Mouse (Mus musculus): ENCODE results near the gene Dbnl. TPM values are rescaled to one million over a fixed set of nuclear protein-coding genes. Genes with fewer than 3 reads are reported as not detected.

Dbnl gene
- polyA plus RNA-seq, 1 experiment from 2014 or later = 141 TPM

- Histone ChIP-seq H3K4me2 (ENCODE audit: low read length) (peak within 1 kb of the TSS; percentile 69), H3K4me3 (replicated peaks; ENCODE audit: low read length) (peak within 1 kb of the TSS; percentile 78), H3K27me3 (replicated peaks; ENCODE audit: control insufficient read depth, insufficient read depth, low read length) (no peaks in the 10 kb centered on the region), H3K9me3 (ENCODE audit: control insufficient read depth, low read length) (no peaks in the 10 kb centered on the region), H3K9ac (replicated peaks; ENCODE audit: low read depth, low read length) (peak within 1 kb of the TSS; percentile 87), H3K27ac (ENCODE audit: low read length) (peak within 1 kb of the TSS; percentile 95), H3K4me1 (replicated peaks; ENCODE audit: control insufficient read depth, insufficient read depth, low read length) (peaks cover 9% of the 10 kb centered on the region), H3K36me3 (ENCODE audit: control insufficient read depth, insufficient read depth) (no peaks in the 10 kb centered on the region)
- WGBS = under 1% methylated on average over 68 of the region's 68 CpGs
- peak; percentile 98 for ATAC-seq
These were observed 26.3 kb upstream of the Dbnl start, which contains the start of gene Urgcp for GRCm38 (mm10) chr11:5761820-5762632. TSS of gene Urgcp (minus strand) at chr11:5762376.

- Histone ChIP-seq H3K9me3 (ENCODE audit: control insufficient read depth, low read length) (no peaks in the 10 kb centered on the region), H3K27me3 (replicated peaks; ENCODE audit: control insufficient read depth, insufficient read depth, low read length) (no peaks in the 10 kb centered on the region), H3K4me1 (replicated peaks; ENCODE audit: control insufficient read depth, insufficient read depth, low read length) (peaks cover 9% of the 10 kb centered on the region), H3K27ac (ENCODE audit: low read length) (peak overlapping the region; percentile 95), H3K4me3 (replicated peaks; ENCODE audit: low read length) (peak overlapping the region; percentile 78), H3K36me3 (ENCODE audit: control insufficient read depth, insufficient read depth) (no peaks in the 10 kb centered on the region), H3K4me2 (ENCODE audit: low read length) (peak overlapping the region; percentile 69), H3K9ac (replicated peaks; ENCODE audit: low read depth, low read length) (peak overlapping the region; percentile 87)
- peak; percentile 36 for ATAC-seq
- 19% methylated on average over 6 of the region's 6 CpGs for WGBS
These were observed 25.7 kb upstream of the Dbnl start for GRCm38 (mm10) chr11:5762633-5762982.

- H3K36me3 ChIP-seq (ENCODE audit: control insufficient read depth, insufficient read depth) = no peaks in the 10 kb centered on the region
- H3K4me3 ChIP-seq (replicated peaks; ENCODE audit: low read length) = no peak overlapping the region
- no peak overlapping the region for H3K9ac ChIP-seq (replicated peaks; ENCODE audit: low read depth, low read length)
- H3K27ac ChIP-seq (ENCODE audit: low read length) = no peak overlapping the region
- no peaks in the 10 kb centered on the region for H3K27me3 ChIP-seq (replicated peaks; ENCODE audit: control insufficient read depth, insufficient read depth, low read length)
- no peak overlapping the region for H3K4me2 ChIP-seq (ENCODE audit: low read length)
- no peak for ATAC-seq
- no peaks in the 10 kb centered on the region for H3K9me3 ChIP-seq (ENCODE audit: control insufficient read depth, low read length)
- H3K4me1 ChIP-seq (replicated peaks; ENCODE audit: control insufficient read depth, insufficient read depth, low read length) = peaks cover 9% of the 10 kb centered on the region
- 85% methylated on average over 6 of the region's 6 CpGs for whole genome bisulfite sequencing
These were observed 22.3 kb upstream of the Dbnl start for GRCm38 (mm10) chr11:5766019-5766418.

GRCm38 (mm10) chr11:5778481-5778880 is 9.8 kb upstream of the Dbnl start:
- Histone ChIP-seq H3K4me3 (replicated peaks; ENCODE audit: low read length) (no peak overlapping the region), H3K4me2 (ENCODE audit: low read length) (no peak overlapping the region), H3K9me3 (ENCODE audit: control insufficient read depth, low read length) (no peaks in the 10 kb centered on the region), H3K4me1 (replicated peaks; ENCODE audit: control insufficient read depth, insufficient read depth, low read length) (no peaks in the 10 kb centered on the region), H3K27ac (ENCODE audit: low read length) (no peak overlapping the region), H3K36me3 (ENCODE audit: control insufficient read depth, insufficient read depth) (no peaks in the 10 kb centered on the region), H3K27me3 (replicated peaks; ENCODE audit: control insufficient read depth, insufficient read depth, low read length) (no peaks in the 10 kb centered on the region), H3K9ac (replicated peaks; ENCODE audit: low read depth, low read length) (no peak overlapping the region)
- 71% methylated on average over 2 of the region's 2 CpGs for WGBS
- no peak for ATAC-seq

- H3K4me2 ChIP-seq (ENCODE audit: low read length) = no peak overlapping the region
- H3K4me1 ChIP-seq (replicated peaks; ENCODE audit: control insufficient read depth, insufficient read depth, low read length) = no peaks in the 10 kb centered on the region
- H3K27me3 ChIP-seq (replicated peaks; ENCODE audit: control insufficient read depth, insufficient read depth, low read length) = no peaks in the 10 kb centered on the region
- no peak overlapping the region for H3K9ac ChIP-seq (replicated peaks; ENCODE audit: low read depth, low read length)
- no peak overlapping the region for H3K27ac ChIP-seq (ENCODE audit: low read length)
- no peak overlapping the region for H3K4me3 ChIP-seq (replicated peaks; ENCODE audit: low read length)
- ATAC-seq = no peak
- H3K9me3 ChIP-seq (ENCODE audit: control insufficient read depth, low read length) = no peaks in the 10 kb centered on the region
- no peaks in the 10 kb centered on the region for H3K36me3 ChIP-seq (ENCODE audit: control insufficient read depth, insufficient read depth)
- WGBS = 92% methylated on average over 6 of the region's 6 CpGs
These were observed 8.2 kb upstream of the Dbnl start for GRCm38 (mm10) chr11:5780035-5780499.

- Histone ChIP-seq H3K4me3 (replicated peaks; ENCODE audit: low read length) (no peak overlapping the region), H3K4me1 (replicated peaks; ENCODE audit: control insufficient read depth, insufficient read depth, low read length) (peaks cover 4% of the 10 kb centered on the region), H3K4me2 (ENCODE audit: low read length) (no peak overlapping the region), H3K27me3 (replicated peaks; ENCODE audit: control insufficient read depth, insufficient read depth, low read length) (no peaks in the 10 kb centered on the region), H3K36me3 (ENCODE audit: control insufficient read depth, insufficient read depth) (no peaks in the 10 kb centered on the region), H3K9me3 (ENCODE audit: control insufficient read depth, low read length) (no peaks in the 10 kb centered on the region), H3K9ac (replicated peaks; ENCODE audit: low read depth, low read length) (no peak overlapping the region), H3K27ac (ENCODE audit: low read length) (no peak overlapping the region)
- no peak for ATAC-seq
- WGBS = 74% methylated on average over 8 of the region's 8 CpGs
These were observed 5.9 kb upstream of the Dbnl start for GRCm38 (mm10) chr11:5782199-5782944.

GRCm38 (mm10) chr11:5785732-5786131 is 2.6 kb upstream of the Dbnl start:
- Histone ChIP-seq H3K27ac (ENCODE audit: low read length) (no peak overlapping the region), H3K36me3 (ENCODE audit: control insufficient read depth, insufficient read depth) (no peaks in the 10 kb centered on the region), H3K4me2 (ENCODE audit: low read length) (no peak overlapping the region), H3K9me3 (ENCODE audit: control insufficient read depth, low read length) (no peaks in the 10 kb centered on the region), H3K27me3 (replicated peaks; ENCODE audit: control insufficient read depth, insufficient read depth, low read length) (no peaks in the 10 kb centered on the region), H3K9ac (replicated peaks; ENCODE audit: low read depth, low read length) (no peak overlapping the region), H3K4me3 (replicated peaks; ENCODE audit: low read length) (no peak overlapping the region), H3K4me1 (replicated peaks; ENCODE audit: control insufficient read depth, insufficient read depth, low read length) (peaks cover 25% of the 10 kb centered on the region)
- ATAC-seq = no peak

- Histone ChIP-seq H3K27ac (ENCODE audit: low read length) (peak overlapping the region; percentile 85), H3K36me3 (ENCODE audit: control insufficient read depth, insufficient read depth) (peaks cover 11% of the 10 kb centered on the region), H3K4me2 (ENCODE audit: low read length) (peak overlapping the region; percentile 88), H3K9ac (replicated peaks; ENCODE audit: low read depth, low read length) (peak overlapping the region; percentile 89), H3K9me3 (ENCODE audit: control insufficient read depth, low read length) (no peaks in the 10 kb centered on the region), H3K27me3 (replicated peaks; ENCODE audit: control insufficient read depth, insufficient read depth, low read length) (no peaks in the 10 kb centered on the region), H3K4me3 (replicated peaks; ENCODE audit: low read length) (peak overlapping the region; percentile 74), H3K4me1 (replicated peaks; ENCODE audit: control insufficient read depth, insufficient read depth, low read length) (peaks cover 29% of the 10 kb centered on the region)
- WGBS = 39% methylated on average over 8 of the region's 8 CpGs
- no peak for ATAC-seq
These were observed 625 bp upstream of the Dbnl start for GRCm38 (mm10) chr11:5787671-5788055.

- Histone ChIP-seq H3K9ac (replicated peaks; ENCODE audit: low read depth, low read length) (peak overlapping the region; percentile 89), H3K27ac (ENCODE audit: low read length) (no peak overlapping the region), H3K9me3 (ENCODE audit: control insufficient read depth, low read length) (no peaks in the 10 kb centered on the region), H3K4me2 (ENCODE audit: low read length) (peak overlapping the region; percentile 88), H3K36me3 (ENCODE audit: control insufficient read depth, insufficient read depth) (peaks cover 15% of the 10 kb centered on the region), H3K4me1 (replicated peaks; ENCODE audit: control insufficient read depth, insufficient read depth, low read length) (peaks cover 29% of the 10 kb centered on the region), H3K4me3 (replicated peaks; ENCODE audit: low read length) (peak overlapping the region; percentile 74), H3K27me3 (replicated peaks; ENCODE audit: control insufficient read depth, insufficient read depth, low read length) (no peaks in the 10 kb centered on the region)
- 69% methylated on average over 6 of the region's 6 CpGs for WGBS
- ATAC-seq = no peak
These were observed 924 bp downstream of the Dbnl start for GRCm38 (mm10) chr11:5789071-5789753.
